Mouse (Mus musculus): ENCODE data around the gene Gm17509.
"Not testable (repeated sequence)": the region's sequence is repeated elsewhere in the genome, so short reads cannot be mapped to it uniquely, and the experiment has no call there.

The Gm17509 gene

GRCm38 (mm10) chr13:117208236-117208635, 12.6 kb downstream of the Gm17509 start, which contains the start of gene Emb:
Gene Emb (plus strand): TSS chr13:117208536.
- no peak for DNase-seq (ENCODE audit: low spot score in 2 of 2)

GRCm38 (mm10) chr13:117206066-117206465, 14.8 kb downstream of the Gm17509 start:
- DNase-seq (ENCODE audit: low spot score in 2 of 2) = no peak

GRCm38 (mm10) chr13:117204685-117205084, 16.2 kb downstream of the Gm17509 start:
- DNase-seq (ENCODE audit: low spot score in 2 of 2) = no peak

GRCm38 (mm10) chr13:117202755-117203471, 18.0 kb downstream of the Gm17509 start:
- DNase-seq (ENCODE audit: low spot score in 2 of 2) = peak; percentile 35 to 43

GRCm38 (mm10) chr13:117198402-117199083, 22.3 kb downstream of the Gm17509 start:
- peak; percentile 67 to 77 for DNase-seq (ENCODE audit: low spot score in 2 of 2)

- DNase-seq (ENCODE audit: low spot score in 2 of 2) = no peak
These were observed 23.2 kb downstream of the Gm17509 start for GRCm38 (mm10) chr13:117197666-117198065.

GRCm38 (mm10) chr13:117195569-117196495, 25.0 kb downstream of the Gm17509 start:
- no peak for DNase-seq (ENCODE audit: low spot score in 2 of 2)

GRCm38 (mm10) chr13:117193422-117193983, 27.4 kb downstream of the Gm17509 start:
- no peak for DNase-seq (ENCODE audit: low spot score in 2 of 2)

- DNase-seq (ENCODE audit: low spot score in 2 of 2) = no peak
These were observed 28.7 kb downstream of the Gm17509 start for GRCm38 (mm10) chr13:117192161-117192560.

- DNase-seq (ENCODE audit: low spot score in 2 of 2) = no peak
These were observed 35.5 kb downstream of the Gm17509 start for GRCm38 (mm10) chr13:117185329-117185728.

GRCm38 (mm10) chr13:117183288-117183687, 37.6 kb downstream of the Gm17509 start:
- DNase-seq (ENCODE audit: low spot score in 2 of 2) = no peak

- not testable (repeated sequence) for DNase-seq (ENCODE audit: low spot score in 2 of 2)
These were observed 40.0 kb downstream of the Gm17509 start for GRCm38 (mm10) chr13:117180912-117181311.

Data from right cerebral cortex, postnatal 10 days (tissue).